Mouse (Mus musculus) liver, embryonic 14.5 days (tissue): ENCODE measurements at regions not wholly inside any gene's neighbourhood (a gene's known extent, or its start where the extent isn't known, plus 50 kb on each side); places are given as distances from the start of the nearest gene placed in this dataset.

Experiments used
- ATAC-seq: fragments of 200-750 bp; cut with Nextera tagmentation; 2 replicates; pipeline ENCODE4 v1.8.0; 2017; ENCODE audit warnings: moderate number of reproducible peaks, mild to moderate bottlenecking, moderate library complexity; ENCODE audit not compliant: insufficient read depth
- DNase-seq, 3 experiments: peaks; one replicate each; pipeline ENCODE4 v3.0.0-alpha.2; 2012 to 2013; ENCODE audit warnings: low read depth in 3 of 3, low spot score in 3 of 3
- H3K27ac ChIP-seq: fragments of 300-500 bp; sonication (generic); 2 replicates; pipeline ENCODE4 v1.5.1; 2014; ENCODE audit warnings: moderate library complexity, mild to moderate bottlenecking, control low read depth, inconsistent platforms
- H3K27me3 ChIP-seq: fragments of 300-500 bp; sonication (generic); 2 replicates; pipeline ENCODE4 v1.6.1; 2014; ENCODE audit warnings: mild to moderate bottlenecking, low read length, moderate library complexity; ENCODE audit not compliant: control insufficient read depth, insufficient read depth
- H3K36me3 ChIP-seq: fragments of 300-500 bp; sonication (generic); replicated peaks from 2 replicates; pipeline ENCODE4 v1.6.1; 2014; ENCODE audit warnings: low read depth; ENCODE audit not compliant: control insufficient read depth, insufficient read depth
- H3K4me1 ChIP-seq, 2 experiments: fragments of 200-500 bp in 1 of 2; fragments of 300-500 bp in 1 of 2; sonication (generic) in 1 of 2; replicated peaks; 2 replicates each; pipeline ENCODE4 v1.6.1; 2012 to 2014; ENCODE audit warnings: antibody characterized with exemption in 1 of 2, inconsistent platforms in 1 of 2, low read length in 1 of 2; ENCODE audit not compliant: control insufficient read depth in 2 of 2, insufficient read depth in 2 of 2
- H3K4me2 ChIP-seq: fragments of 300-500 bp; sonication (generic); 2 replicates; pipeline ENCODE4 v1.6.1; 2014; ENCODE audit warnings: low read depth, mild to moderate bottlenecking, control low read depth, moderate library complexity
- H3K4me3 ChIP-seq, 2 experiments: fragments of 200-500 bp in 1 of 2; fragments of 300-500 bp in 1 of 2; sonication (generic) in 1 of 2; 2 replicates each; pipeline ENCODE4 v1.5.1; 2012 to 2014; ENCODE audit warnings: low read depth in 2 of 2, low read length in 2 of 2, mild to moderate bottlenecking in 2 of 2, control low read depth in 1 of 2, inconsistent platforms in 1 of 2, moderate library complexity in 1 of 2; ENCODE audit not compliant: insufficient read depth in 1 of 2
- H3K9ac ChIP-seq: fragments of 300-500 bp; sonication (generic); replicated peaks from 2 replicates; pipeline ENCODE4 v1.6.1; 2014; ENCODE audit warnings: mild to moderate bottlenecking, control low read depth, moderate library complexity
- H3K9me3 ChIP-seq: fragments of 300-500 bp; sonication (generic); 2 replicates; pipeline ENCODE4 v1.6.1; 2016; ENCODE audit warnings: low read length, mixed read lengths; ENCODE audit not compliant: control insufficient read depth
- CTCF ChIP-seq: IDR thresholded peaks from 2 replicates; pipeline ENCODE4 v1.5.1; 2016; ENCODE audit warnings: antibody characterized with exemption, low read depth, control low read depth
- EP300 ChIP-seq: IDR thresholded peaks from 2 replicates; pipeline ENCODE4 v1.6.1; 2016; ENCODE audit warnings: antibody characterized with exemption, low read depth
- WGBS: fragments of 180-500 bp; shearing (Covaris S2); extraction: QIAGEN DNeasy Blood & Tissue Kit; methylation state at CpG from one replicate; pipeline ENCODE4 v1.1.7; 2014; ENCODE audit not compliant: insufficient replicate concordance; 5-methylcytosine and 5-hydroxymethylcytosine counted together

DNA sequence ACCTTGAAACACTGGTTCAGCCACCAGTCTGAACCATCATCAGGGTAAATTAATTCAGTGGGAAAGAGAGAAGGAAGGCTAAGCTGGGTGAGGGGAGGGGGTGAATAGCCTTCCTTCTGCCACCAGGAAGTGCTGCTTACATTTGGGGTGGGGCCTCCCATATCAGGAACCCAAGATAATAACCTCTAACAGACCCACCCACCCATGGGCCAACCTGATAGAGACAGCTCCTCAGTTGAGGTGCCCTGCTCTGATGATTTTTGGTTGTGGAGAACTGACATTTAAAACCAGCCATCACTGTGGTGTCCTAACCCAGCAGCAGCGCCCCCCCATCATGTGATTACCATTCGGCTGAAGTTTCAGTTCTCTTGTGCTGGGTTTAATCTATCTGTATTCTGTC lies 233.8 kb upstream of the Chd6 start:
- peak overlapping the region; percentile 55 for H3K4me2 ChIP-seq
- DNase-seq (peak in 2 of 3 experiments; percentile 19 to 20), ATAC-seq (peak; percentile 76)
- peaks cover 0 to 18% of the 10 kb centered on the region in 2 experiments; a peak in 3 of 4 replicates for H3K4me1 ChIP-seq
- WGBS: 46% methylated on average over 2 of the region's 2 CpGs
- TF ChIP-seq CTCF (no peak), EP300 (0 out of 2 replicates have a peak, but pooled peaks have one; percentile 20)
- H3K9ac ChIP-seq: no peak overlapping the region
- no peak overlapping the region for H3K4me3 ChIP-seq
- H3K27ac ChIP-seq: no peak overlapping the region
- H3K9me3 ChIP-seq: no peaks in the 10 kb centered on the region
- no peaks in the 10 kb centered on the region for H3K36me3 ChIP-seq
- H3K27me3 ChIP-seq: no peaks in the 10 kb centered on the region

DNA sequence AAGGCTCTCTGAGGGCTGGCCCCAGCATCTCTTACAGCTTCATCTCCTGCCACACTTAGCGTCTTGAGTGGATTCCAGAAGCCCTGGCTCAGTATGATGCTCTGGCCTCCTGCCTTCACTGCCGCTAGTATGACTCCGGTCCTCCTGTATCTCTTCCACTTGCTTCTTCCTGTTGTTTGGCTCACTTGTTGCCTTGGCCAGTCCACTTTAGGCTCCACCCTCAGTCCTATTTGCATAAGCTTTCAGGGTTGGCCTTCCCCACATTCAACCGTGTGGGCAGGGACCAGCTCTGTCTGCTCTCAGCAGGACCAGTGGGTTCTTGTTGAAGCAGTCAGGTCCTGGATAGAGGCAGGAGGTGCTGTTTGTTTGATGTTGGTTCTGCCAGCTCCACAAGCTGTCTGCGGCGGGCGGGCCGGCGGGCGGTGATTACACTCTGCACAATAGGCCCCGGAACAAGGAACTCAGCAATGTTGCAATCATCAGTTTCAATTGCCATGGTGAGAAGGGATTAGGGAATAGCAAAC lies 232.6 kb upstream of the Chd6 start:
- TF ChIP-seq EP300 (no peak), CTCF (no peak)
- Histone ChIP-seq H3K4me2 (peak overlapping the region; percentile 55), H3K27me3 (no peaks in the 10 kb centered on the region), H3K4me3 (peak overlapping the region; percentile 21 to 36; a peak in 3 of 4 replicates), H3K27ac (no peak overlapping the region), H3K9ac (peak overlapping the region; percentile 47), H3K4me1 (peaks cover 0 to 18% of the 10 kb centered on the region in 2 experiments; a peak in 3 of 4 replicates), H3K36me3 (no peaks in the 10 kb centered on the region), H3K9me3 (no peaks in the 10 kb centered on the region)
- WGBS: 6% methylated on average over 11 of the region's 11 CpGs
- ATAC-seq (peak; percentile 80), DNase-seq (peak; percentile 24 to 44 (median 31))

DNA sequence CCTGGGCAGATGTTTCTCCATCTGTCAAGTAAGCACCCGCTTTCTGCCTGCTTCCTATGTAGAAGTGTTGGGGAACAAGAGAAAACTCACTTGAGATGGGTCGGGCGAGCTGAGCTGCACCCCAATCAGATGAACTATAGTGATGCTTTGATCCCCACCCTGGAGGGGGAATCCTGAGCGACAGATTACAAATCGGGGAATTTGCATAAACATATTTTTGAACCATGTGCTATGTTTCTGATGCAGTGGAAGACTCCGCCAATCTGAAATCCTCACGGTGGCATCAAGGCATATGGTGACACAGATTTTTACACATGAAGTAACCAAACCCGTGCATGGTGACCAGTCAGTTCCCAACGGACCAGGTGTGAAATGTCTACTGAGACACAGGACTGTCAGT lies 231.4 kb upstream of the Chd6 start:
- no peak overlapping the region for H3K4me3 ChIP-seq
- WGBS: 62% methylated on average over 9 of the region's 9 CpGs

DNA sequence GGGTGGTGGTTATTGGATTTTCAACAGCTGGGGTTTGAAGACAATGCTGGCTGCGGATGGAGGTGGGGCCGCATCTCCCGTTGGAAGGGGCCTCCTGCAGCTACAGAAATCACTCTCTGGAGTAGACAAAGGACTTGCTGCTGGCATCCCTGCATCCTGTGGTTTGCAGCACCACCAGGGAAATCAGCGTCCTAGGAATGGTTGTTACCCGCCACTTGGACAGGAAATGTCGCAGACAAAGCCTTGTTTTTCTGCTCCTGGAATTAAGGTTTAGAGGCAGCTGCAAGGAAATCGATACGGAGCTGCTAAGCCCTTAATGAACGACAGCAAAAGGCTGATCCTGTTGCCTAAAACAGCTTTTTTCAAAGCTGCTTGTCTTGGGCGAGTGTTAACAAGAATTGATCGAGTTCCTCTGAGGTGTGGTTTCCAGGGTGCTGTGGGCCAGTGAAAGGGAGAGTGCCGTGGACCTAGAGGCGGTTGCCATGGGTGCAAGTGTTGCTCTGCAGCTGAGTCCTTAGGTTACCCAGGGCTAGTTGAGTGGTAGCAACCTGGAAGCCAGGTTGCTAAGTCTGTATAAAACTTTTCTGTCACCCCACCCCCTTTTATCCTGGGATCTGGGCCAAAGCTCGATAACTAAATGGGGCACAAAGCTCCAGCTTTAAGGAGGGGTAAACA lies 230.6 kb upstream of the Chd6 start:
- 17% methylated on average over 14 of the region's 14 CpGs for WGBS
- no peak overlapping the region for H3K4me3 ChIP-seq

More for the DNA sequence above, 231.4 kb upstream of the Chd6 start:
- Histone ChIP-seq H3K27me3 (no peaks in the 10 kb centered on the region), H3K36me3 (no peaks in the 10 kb centered on the region), H3K4me2 (no peak overlapping the region), H3K4me1 (peaks cover 0 to 18% of the 10 kb centered on the region in 2 experiments; a peak in 3 of 4 replicates), H3K27ac (no peak overlapping the region), H3K9me3 (no peaks in the 10 kb centered on the region), H3K9ac (no peak overlapping the region)
- TF ChIP-seq CTCF (no peak), EP300 (no peak)
- ATAC-seq: no peak
- no peak for DNase-seq

DNA sequence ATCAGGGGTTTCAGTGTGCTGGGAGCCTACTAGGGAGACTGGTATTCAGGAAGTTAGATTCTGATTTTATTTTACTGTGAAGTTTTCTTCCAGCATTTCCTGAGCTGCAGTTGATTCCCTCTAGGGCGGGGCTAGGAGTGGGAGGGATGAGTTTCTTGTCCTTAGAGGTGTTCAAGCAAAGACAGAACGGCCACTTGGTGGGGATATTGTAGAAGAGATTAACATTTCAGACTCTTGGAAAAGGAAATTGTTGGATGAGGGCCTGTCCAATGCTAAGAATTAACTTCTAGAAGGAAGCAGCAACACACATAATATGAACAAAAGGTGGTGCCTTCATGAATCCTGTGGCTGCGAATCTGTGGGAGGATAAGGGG lies 230.1 kb upstream of the Chd6 start:
- 16% methylated on average over 3 of the region's 3 CpGs for WGBS
- H3K4me2 ChIP-seq: no peak overlapping the region
- H3K9me3 ChIP-seq: no peaks in the 10 kb centered on the region
- H3K4me1 ChIP-seq: peaks cover 0 to 18% of the 10 kb centered on the region in 2 experiments; a peak in 3 of 4 replicates
- no peak overlapping the region for H3K9ac ChIP-seq
- ATAC-seq: no peak
- H3K36me3 ChIP-seq: no peaks in the 10 kb centered on the region
- no peak overlapping the region for H3K4me3 ChIP-seq
- no peak for DNase-seq
- H3K27ac ChIP-seq: no peak overlapping the region
- TF ChIP-seq CTCF: no peak
- no peaks in the 10 kb centered on the region for H3K27me3 ChIP-seq

More for the DNA sequence above, 230.6 kb upstream of the Chd6 start:
- ATAC-seq (no peak), DNase-seq (no peak)
- Histone ChIP-seq H3K27ac (no peak overlapping the region), H3K4me2 (no peak overlapping the region), H3K27me3 (no peaks in the 10 kb centered on the region), H3K9ac (no peak overlapping the region), H3K9me3 (no peaks in the 10 kb centered on the region), H3K4me1 (peaks cover 0 to 18% of the 10 kb centered on the region in 2 experiments; a peak in 3 of 4 replicates), H3K36me3 (no peaks in the 10 kb centered on the region)
- TF ChIP-seq CTCF (no peak), EP300 (no peak)
